Mouse (Mus musculus): ENCODE results near the gene Gpc6.

The Gpc6 gene

GRCm38 (mm10) chr14:117951686-117952085, 1026.6 kb downstream of the Gpc6 start:
- peak; percentile 27 for DNase-seq

- DNase-seq, result no peak
Measured at GRCm38 (mm10) chr14:117956051-117956450, 1030.9 kb downstream of the Gpc6 start.

- no peak for DNase-seq
Measured at GRCm38 (mm10) chr14:117958389-117958788, 1033.3 kb downstream of the Gpc6 start.

GRCm38 (mm10) chr14:117961267-117961666, 1036.2 kb downstream of the Gpc6 start:
- DNase-seq, result peak; percentile 14

- no peak for DNase-seq
Measured at GRCm38 (mm10) chr14:117961844-117962243, 1036.7 kb downstream of the Gpc6 start.

GRCm38 (mm10) chr14:117962453-117962852, 1037.3 kb downstream of the Gpc6 start:
- peak; percentile 34 for DNase-seq

GRCm38 (mm10) chr14:117972576-117972975, 1047.5 kb downstream of the Gpc6 start:
- no peak for DNase-seq

GRCm38 (mm10) chr14:117981532-117981931, 1056.4 kb downstream of the Gpc6 start:
- DNase-seq, result no peak

- DNase-seq, result no peak
Measured at GRCm38 (mm10) chr14:117988444-117988843, 1063.3 kb downstream of the Gpc6 start.

GRCm38 (mm10) chr14:117990203-117990602, 1065.1 kb downstream of the Gpc6 start:
- no peak for DNase-seq

- no peak for DNase-seq
Measured at GRCm38 (mm10) chr14:117992600-117993256, 1067.6 kb downstream of the Gpc6 start.

GRCm38 (mm10) chr14:117993845-117994244, 1068.7 kb downstream of the Gpc6 start:
- DNase-seq, result no peak

- DNase-seq, result no peak
Measured at GRCm38 (mm10) chr14:118004434-118004833, 1079.3 kb downstream of the Gpc6 start.

GRCm38 (mm10) chr14:118005697-118006096, 1080.6 kb downstream of the Gpc6 start:
- peak; percentile 75 for DNase-seq

- no peak for DNase-seq
Measured at GRCm38 (mm10) chr14:118009541-118009940, 1084.4 kb downstream of the Gpc6 start.

- DNase-seq, result no peak
Measured at GRCm38 (mm10) chr14:118013237-118013636, 1088.1 kb downstream of the Gpc6 start.

GRCm38 (mm10) chr14:118019314-118019713, 1094.2 kb downstream of the Gpc6 start:
- no peak for DNase-seq

- no peak for DNase-seq
Measured at GRCm38 (mm10) chr14:118021867-118022543, 1096.9 kb downstream of the Gpc6 start.
